Mouse (Mus musculus): ENCODE measurements around the gene Khdc1a.

Khdc1a gene

GRCm38 (mm10) chr1:21391138-21391671 lies 41.8 kb downstream of the Khdc1a start:
- no peak for DNase-seq (ENCODE audit: low spot score in 2 of 2)
